Mouse (Mus musculus) right cerebral cortex, postnatal 36 days (tissue): ENCODE measurements around the gene Sh3rf1.
A peak's percentile ranks its signal among the peaks of the same experiment; 100 is the strongest.

Experiments
- DNase-seq, 2 experiments: peaks; one replicate each; pipeline ENCODE4 v3.0.0; 2022; ENCODE audit warnings: low spot score in 2 of 2, mixed read lengths in 1 of 2

Gene Sh3rf1

DNA sequence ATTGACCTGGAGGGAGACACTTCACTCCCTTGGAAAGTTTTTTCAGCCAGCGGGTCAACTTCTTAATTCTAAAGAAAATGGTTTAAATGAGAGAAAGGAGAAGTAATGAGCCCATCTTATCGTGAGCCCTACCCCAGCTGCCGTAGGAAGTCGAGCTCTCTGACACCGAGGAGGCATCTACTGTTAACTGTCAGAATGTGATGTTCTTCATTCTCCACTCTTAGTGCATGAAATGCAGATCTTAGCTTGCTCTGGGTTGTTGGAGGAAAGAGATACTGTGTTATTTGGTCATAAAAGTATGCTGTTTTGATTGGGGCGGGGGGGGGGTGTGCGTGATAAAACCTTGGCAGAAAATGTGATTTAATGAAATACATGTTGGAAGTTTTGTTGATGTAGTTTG lies 62.7 kb downstream of the Sh3rf1 start:
- DNase-seq: no peak

DNA sequence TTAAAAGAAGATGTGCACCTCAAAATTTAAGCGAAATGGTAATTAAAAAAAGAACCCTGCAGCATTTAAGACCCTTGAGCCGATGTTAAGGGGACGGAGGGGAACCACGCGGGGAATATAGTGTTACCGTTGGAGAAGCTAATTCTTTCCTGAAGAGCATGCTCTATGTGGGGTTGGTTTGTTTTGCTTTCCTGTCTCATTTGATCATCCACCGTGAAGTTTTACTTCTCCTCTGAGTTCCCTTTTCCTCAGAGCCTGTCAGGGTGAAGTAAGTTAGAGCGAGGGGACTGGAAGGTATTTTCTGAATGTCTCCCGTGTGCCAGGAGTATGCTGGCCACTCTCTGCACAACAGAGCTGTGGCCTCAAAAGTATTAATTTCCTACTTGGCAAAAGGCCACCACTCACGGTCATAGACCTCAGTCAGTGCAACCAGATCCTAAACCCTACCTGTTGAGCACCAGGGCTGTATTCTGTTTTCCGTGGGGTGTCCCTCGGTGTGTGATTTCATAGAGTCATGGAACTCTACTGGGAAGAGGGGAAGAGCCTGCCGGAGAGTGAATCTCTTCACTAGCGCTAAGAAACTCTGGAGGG lies 63.2 kb downstream of the Sh3rf1 start:
- DNase-seq: no peak

DNA sequence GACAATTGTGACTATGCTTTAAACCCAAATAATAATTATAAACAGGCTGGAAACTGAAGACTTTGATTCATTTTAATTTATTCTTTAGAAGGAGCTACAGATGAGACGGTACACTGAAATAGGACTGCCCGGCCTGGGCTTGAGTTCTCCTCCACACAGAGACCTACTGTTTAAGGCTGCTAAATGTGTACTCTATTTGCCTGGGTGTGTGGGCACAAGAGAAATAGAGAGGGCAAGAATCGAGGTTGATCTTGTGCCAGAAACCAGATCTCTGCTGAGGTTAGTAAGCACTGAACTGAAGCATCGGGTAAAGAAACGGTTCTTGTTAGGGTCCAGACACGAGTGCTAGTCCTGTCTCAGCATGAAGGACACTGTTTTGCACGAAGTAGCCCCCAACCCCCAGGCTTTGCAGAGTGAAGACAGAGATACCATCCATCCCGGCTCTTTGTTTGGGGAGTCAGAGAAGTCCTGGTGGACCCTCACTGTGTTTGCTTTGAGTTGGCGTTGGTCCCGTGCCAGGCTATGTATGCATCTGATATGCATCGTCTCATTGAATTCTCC lies 64.4 kb downstream of the Sh3rf1 start:
- peak in 1 of 2 experiments; percentile 28 for DNase-seq

DNA sequence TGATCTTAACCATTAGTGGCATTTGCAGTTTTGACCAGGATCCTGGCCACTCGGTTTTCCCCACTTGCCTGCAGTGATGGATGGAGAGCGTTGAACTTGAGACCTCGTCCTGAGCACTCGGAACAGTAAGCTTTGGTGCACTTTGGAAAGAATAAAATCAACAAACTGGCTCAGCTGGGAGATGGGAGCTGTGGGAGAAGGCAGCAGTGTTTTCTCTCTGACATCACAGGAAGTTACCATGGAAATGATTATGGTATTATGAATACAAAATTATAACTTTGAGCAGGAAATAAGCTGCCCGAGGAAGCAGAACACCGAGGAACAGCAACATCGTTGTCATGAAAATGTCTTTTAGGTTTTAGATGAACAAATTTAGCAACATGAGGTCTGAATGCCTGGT lies 65.0 kb downstream of the Sh3rf1 start:
- DNase-seq: no peak

DNA sequence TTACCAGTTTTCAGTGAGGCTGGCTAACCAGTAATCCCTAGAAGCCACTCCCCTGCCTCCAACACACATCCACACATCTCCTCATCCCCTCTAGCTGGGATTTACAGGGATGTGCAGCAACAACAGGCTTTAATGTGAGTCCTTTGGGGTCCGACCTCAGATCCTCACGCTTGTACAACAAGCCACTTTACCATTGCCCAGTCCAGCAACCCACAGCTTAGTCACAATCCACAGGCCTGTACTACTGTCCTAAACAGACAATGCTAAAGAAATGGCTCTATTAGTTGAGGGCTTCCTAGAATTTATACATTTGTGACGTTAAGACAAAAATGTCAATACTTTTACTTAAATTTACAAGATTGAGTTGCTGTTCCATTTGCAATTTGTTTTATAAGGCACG lies 71.4 kb downstream of the Sh3rf1 start:
- no peak for DNase-seq

DNA sequence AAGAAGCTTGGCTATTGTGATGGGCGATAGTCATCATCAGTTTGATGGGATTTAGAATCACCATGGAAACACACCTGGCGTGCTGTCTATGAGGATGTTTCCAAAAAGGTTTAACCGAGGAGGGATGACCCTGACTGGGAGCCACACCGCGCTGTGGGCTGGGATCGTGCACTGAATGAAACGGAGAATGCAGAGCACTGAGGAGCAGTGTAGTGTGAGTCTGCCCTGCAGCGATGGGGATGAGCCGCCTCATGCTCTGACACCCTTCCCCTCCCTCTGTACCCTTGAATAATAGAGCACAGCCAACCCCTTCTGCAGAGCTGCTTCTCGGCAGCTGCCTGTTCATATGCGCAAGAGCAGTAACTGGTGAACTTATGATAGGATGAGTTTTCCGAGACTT lies 71.8 kb downstream of the Sh3rf1 start:
- no peak for DNase-seq

DNA sequence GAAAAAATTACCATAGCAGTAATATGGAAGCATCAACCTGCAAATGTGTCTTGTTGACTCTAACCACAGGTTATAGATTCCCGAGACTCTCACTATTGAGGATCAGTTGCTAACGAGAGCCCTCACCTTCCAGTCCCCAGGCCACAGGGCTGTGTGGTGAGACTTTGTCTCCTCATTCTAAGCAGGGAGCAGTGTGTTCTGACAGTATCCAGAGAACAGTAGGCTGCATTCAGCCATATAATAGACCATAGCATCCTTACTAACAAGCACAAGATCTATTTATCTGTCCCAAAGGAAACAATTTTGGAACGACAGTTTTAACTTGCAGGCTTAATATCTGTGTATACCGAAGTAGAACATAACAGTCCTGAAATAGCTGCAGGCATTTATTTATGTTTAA lies 75.2 kb downstream of the Sh3rf1 start:
- no peak for DNase-seq

DNA sequence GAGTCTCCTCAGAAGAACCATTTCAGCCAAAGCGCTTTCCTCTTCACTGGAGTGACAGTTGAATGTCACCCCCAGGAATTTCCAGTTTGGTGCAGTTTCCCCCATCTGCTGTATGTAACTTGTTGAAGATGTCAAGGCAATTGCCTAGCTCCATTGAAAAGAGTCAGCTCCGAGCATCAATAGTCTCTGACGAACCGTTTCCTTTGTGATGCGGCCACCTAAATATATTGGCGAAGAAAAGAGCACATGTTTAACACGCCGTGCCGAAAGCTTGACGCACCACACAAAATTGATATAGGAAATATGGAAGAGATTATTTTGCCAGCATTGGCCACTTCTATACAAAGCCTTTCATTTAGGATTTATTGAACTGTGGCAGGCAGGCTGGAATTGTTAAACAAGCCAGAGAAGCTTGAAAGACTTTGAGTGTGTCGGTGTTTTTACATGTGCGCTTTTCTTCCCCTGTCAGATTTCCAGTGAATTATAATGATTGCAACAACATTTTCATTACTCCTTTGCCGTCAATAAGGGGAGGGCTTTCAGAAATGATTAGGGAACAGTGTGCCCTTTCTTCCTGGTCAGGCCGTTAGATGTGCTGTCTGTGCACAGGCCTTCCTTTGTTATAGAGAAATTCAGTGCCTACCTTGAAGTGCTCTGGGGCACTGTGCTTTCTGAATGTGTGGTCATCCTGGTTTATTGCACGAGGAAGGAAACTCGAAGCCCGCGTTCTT lies 77.8 kb downstream of the Sh3rf1 start:
- DNase-seq: no peak

DNA sequence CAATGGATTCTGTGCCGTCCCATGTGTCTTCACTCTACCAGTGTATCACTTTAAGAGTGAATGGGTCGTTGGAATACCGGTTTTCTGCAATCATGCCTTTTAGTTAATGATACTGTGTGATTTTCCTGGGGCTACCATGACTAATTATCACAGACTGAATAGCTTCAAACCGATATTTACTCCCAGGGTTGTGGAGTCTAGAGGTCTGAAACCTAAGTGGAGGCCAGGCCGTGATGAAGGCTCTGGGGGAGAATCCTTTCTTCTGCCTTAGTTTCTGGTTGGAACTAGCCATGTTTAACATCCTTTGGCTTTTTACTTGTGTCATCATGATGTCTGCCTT lies 78.3 kb downstream of the Sh3rf1 start:
- no peak for DNase-seq

DNA sequence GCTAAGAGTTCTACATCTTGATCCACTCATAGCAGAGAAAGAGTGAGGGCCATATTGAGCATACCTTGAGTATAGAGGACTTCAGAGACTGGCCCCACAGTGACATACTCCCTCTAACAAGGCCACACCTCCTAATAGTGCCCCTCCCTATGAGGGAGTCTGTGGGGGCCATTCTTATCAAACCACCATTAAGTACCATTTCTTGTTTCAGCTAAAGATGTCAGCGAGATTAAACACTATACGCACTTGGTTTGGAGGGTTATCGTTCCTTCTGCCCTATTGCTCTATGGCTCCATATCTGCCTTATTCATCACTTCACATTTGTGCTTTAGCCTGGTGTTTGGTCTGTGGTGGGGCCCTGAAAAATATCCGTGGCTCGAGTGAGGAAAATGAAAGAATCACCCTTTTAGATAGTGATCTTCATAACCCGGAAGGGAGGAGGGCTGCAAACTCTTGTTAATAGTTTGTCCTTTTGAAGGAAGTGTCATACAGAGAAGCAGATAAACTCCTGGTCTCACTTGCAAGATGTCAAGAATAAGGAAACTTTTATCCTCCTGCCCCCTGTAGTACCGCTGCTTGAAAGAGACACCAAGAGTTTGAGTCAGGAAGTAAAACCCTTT lies 81.9 kb downstream of the Sh3rf1 start:
- DNase-seq: no peak

DNA sequence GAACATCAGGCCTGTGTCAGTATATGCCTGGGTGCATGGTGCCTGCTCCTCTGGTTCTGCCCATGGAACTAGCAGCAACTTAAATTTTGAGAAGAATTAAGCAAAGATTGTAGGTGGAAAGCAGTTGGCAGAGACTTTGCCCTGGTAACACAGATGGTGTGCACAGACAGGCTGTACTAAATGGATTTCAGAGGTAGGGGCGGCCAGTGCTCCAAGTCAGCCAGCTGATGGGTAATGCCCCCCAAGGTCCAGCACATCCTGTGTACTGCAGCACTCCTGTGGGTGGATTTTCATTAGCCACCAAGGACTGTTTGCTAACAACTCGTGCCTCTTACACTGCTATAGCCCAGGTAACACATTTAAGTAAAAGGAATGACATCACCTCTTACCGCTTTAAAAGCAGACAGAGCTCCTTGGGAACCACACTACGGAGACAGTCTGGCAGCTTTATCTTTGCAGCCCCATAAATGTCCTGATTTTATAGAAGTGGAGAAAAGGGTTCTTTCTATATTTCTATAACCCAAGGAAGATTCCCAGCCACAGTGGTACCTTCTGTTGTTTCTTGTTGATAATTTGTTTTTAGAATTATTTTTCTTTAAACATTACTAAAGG lies 82.9 kb downstream of the Sh3rf1 start:
- DNase-seq: peak; percentile 52 to 67

DNA sequence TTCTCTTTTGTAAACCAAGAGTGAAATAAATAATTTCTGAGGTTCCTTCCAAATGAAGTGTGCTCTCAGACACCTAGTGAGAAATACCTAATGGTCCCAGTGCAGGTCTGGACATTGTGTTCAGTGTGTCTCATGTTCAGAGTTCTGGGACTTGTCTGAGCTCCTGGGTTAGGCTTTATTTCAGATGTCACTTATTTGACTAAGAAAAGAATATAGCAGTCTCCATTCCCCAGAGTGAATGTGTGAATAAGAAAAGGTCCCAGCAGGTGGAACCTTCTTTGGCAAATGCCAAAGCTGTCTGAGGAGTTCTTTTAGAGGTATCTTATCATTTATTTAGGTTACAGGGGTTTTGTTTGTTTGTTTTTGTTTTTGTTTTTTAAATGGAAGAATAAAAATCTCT lies 85.2 kb downstream of the Sh3rf1 start:
- DNase-seq: no peak

DNA sequence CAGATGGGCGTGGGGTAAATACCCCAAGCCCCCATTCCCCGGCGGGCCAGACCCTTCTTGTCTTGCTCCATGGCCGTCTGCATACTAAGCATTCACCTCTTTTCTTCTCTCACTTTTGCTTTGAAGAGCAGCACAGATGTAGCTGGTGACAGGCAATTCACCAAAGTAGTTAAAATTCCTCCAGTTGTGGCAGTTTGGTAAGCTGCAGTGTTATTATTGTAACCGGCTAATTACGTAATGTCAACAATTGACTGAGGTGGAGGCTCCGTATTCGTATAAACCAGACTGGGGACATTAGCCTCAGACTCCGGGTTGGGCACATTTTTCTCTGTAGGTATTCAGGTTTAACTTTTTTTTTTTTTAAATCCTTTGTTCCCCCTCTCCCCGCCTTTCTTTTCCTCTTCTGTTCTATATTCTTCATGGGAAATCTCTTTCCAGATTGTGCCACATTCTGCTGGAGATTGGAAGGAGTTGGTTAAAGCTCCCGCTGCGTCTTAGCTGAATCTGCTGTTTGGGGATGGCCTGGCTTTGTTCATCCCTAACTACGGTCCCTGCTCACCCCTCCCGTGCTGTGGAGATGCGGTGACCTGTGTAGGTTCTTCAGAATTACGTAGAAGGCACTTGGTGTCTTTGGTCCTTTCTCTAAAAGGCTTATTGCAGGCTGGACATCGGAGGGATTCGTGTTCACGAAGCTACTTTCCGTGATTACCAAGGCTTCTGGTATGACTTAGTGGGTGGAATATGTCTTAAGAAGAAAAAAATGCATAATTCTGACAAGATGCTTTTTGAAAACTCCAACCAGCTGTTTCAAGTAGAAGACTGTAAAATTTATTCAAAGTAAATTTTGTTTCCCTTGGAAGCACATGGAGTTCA lies 86.1 kb downstream of the Sh3rf1 start:
- DNase-seq: no peak

DNA sequence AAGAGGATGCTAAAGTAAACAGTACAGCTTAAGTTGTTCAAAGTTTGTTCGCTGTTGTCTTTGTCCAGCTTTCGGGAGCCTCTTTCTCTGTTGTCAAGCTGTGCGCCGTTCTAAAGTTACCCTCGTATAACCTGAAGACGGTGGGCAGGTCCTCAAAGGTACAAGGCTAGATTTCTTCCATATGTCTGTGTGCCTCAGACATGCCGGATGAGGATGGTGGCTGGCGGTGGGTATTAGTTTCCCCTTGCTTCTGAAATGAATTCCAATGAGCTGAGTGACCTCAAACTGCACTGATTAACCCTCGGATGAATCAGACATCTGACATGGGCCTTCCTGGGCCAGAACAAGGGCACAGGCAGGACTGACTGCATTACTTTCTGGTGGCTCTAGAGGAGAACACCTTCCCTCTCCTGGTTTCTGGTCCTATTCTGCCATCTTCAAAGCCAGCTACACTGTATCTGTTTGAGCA lies 86.8 kb downstream of the Sh3rf1 start:
- no peak for DNase-seq

DNA sequence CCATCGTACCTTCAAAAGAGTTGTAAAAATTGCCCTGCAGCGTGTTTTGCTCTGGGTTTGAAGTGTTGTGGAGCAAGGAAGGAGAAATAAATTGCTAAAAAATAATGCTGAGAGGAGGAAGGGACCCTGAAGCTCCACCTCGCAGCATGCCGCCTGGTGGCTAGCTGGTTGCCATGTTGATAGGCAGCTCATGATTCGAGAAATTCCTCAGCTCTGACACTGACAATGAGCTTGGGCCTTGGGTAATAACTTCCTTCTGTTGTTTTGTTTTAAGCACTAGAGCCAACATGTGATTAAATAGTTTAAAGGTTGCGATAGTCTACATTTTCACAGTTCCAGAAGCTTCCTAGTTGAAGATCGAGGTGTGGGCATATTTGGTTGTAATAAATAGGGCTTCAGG lies 89.3 kb downstream of the Sh3rf1 start:
- DNase-seq: no peak

DNA sequence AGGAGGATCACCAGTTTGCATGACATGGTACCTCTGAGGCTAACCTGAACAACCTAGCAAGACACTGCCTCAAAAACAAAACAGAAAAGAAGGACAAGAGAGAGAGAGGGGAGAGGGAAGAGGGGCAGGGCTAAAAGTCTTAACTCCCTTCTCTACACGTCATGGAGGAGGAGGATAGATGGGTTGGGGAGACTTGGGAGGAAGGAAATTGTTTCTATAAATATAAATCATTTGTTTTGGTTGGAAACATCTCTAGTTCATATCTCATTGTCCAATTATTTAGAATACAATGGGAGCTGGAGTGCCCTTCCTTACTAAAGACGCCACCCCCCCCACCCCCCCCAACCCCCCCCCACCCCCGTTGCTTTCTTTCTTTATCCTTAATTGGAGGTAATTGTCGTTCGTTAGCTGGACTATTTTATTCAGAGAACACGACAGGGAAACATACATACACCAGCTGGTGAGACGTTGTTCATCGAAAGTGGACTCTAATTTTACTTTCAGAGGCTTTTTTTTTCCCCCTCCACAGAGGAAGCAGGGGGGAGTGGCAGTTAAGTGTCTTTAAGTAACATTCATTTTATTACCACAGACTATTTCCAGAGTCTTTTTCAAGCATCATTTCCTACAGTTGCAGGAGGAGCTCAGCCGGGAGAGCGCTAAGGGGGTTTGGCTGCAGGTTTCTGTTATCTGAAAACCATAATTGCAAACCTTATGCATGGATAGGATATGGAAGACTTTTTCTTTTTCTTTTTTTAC lies 92.5 kb downstream of the Sh3rf1 start:
- no peak for DNase-seq

DNA sequence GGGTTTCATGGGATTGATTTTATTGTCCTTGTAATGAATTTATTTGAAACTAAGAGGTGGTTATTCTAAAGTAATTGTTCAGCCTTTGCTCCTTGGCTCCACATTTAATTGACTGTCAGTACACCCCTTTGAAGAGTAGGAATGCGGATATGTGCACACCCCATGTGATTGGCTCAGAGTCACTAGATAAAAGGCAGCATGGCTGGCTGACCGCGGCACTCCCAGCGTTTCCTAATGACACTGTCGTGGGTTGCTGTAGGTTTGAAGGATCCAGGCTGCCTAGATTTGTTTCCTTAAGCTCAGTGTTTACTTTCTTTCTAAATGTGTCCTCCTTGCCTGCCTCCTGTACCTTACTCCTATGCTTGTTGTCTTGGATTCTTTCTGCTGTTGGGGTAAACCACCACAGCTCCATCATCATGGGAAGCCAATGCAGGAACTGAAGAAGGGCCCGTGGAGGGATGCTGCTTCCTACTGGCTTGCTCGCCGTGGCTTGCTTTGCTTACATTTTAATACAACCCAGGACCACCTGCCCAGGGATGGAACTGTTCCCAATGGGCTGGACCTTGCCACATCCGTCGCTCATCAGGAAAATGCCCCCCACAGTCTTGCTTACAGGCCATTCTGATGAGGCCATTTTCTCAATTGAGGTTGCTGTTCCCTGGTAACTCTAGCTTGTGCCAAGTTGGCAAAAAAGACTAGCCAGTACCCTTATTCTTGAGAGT lies 93.3 kb downstream of the Sh3rf1 start:
- no peak for DNase-seq

DNA sequence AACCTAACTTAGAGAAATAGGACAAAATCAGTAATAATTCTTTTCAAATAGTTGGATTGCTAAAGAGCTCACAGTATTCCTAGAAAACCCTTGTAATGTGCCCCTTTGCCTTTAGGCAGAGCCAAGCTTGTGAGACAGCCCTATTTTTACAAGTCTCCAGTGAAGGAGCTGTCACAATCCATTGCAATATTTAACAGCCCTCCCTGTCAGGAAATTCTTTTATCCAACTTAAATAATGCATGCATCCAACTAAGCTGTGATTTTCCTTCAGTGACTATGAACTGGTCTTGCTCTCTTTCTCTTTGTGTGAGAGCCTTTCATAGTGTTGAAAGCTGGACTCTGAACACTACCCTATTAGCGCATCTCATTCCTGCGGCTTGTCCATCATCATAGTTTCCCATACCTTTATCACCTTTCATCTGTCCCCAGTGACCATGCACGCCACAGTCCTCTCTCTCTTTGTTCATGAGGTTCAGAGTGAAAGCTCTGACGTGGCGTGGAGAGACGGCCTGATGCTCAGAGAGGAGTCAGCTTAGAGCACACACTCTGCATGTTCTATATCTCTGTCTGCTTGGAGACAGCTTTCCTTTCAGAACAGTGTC lies 94.0 kb downstream of the Sh3rf1 start:
- DNase-seq: no peak

DNA sequence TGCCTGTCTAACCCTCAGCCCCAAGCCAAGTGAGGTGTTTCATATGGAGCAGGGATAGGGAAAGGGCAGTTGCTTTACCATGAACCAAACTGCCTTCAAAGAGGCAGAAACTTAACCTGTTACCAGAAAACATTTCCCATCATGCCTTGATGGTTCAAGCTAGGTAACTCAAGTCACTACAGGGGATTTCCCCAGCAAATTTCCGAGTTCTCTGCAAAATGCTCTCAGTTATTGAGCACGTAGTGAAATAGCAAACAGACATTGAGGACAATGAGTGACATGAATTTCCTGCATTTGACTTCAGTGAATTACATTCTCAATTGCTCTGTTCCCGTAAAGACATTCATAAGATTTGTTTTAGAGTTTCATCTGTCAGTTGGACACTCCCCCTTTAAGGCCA lies 97.5 kb downstream of the Sh3rf1 start:
- no peak for DNase-seq

DNA sequence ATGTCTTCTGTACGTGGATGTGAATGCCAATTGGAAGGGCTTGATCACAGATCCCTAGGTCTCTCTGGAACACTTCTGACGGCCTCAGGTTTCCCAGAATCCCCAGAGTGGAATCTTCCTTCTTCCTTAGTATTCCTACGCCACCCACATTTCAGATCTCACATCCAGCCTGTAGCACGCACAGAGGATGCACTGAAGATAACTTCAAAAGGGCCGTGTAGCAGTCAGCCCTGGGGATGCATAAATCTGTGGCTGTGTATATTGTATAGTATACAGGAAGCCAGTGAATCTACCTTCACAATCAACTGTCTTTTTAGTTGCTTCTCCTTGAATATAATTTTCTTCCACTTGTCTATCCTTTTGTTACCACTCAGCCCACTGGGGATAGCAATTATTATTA lies 98.1 kb downstream of the Sh3rf1 start:
- DNase-seq: no peak
